Mouse (Mus musculus): Measurements from ENCODE around the gene Bckdha.

Bckdha gene

DNA sequence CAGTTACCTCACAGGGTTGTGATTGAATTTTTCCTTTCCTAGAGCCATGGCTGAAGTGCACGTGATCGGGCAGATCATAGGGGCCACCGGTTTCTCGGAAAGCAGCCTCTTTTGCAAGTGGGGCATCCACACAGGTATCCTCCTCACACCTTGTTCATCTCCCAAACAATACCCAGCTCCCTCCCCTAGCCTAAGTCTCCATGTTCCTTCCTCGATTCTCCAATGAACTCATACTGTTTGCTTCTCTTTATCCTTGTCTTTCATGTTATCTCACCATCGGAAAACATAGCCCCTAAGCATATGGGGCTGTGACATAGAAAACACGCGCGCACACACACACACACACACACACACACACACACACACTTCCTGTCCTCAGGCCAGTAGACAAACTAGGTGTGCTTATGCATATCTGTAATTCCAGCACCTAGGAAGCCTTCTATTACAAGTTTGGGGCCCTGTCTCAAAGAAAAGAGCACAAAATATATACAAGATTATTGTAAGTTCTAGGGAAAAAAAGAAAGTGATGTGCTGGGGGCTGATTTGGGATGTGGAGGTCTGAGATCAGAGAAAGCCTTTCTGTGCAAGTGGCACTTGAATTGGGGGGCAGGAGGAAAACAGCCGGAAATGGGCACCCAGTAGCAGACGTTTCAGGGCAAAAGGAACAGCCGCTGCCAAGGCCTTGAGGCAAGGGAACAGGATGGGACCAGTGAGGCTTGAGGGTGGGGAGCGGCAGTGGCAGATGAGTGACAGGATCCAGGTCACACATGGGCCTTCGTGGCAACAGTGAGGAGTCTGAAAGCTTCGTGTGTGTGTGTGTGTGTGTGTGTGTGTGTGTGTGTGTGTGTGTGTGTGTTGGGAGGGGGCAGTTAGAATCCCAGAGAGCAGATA lies 22.8 kb upstream of the Bckdha start:
- peak; percentile 39 for DNase-seq (ENCODE audit: low read depth, low spot score)

DNA sequence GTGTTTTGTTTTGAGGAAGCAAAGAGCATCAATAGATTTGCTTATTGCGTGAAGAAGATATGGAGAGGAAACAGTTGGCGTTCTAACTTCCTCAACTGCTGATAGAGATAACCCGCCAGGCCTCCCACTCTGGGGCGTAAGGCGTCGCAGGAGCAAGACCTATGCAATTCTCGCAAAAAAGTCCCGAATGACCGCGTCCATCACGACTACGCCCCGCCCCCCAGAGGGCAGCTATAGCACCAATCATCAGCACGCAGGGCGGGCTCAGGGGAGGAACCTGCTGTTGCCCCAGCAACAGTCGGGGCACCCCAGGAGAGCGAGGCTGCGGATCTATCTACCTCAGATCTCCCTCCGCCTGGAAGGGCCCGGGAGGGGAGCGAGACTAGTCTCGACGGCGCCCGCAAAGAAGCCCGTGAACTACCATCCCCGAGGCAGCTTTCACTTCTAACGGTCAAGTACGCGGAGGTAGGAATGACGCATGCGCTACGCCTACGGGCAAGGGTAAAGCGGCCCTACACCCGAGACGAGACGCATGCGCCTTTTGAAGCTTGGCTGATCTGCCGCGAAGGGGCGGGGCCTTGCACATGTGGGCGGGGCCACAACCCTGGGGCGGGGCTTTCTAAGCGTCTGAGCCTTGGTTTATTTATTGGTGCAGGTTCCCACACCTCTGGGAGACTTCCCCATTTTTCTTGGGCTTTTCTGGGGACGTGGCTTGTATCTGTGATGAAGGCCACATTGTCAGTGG lies 21.9 kb upstream of the Bckdha start, which contains the start of gene B9d2:
B9d2 (plus strand) TSS at position 267 of the 745 bp plus-strand sequence.
- peak; percentile 100 for DNase-seq (ENCODE audit: low read depth, low spot score)

DNA sequence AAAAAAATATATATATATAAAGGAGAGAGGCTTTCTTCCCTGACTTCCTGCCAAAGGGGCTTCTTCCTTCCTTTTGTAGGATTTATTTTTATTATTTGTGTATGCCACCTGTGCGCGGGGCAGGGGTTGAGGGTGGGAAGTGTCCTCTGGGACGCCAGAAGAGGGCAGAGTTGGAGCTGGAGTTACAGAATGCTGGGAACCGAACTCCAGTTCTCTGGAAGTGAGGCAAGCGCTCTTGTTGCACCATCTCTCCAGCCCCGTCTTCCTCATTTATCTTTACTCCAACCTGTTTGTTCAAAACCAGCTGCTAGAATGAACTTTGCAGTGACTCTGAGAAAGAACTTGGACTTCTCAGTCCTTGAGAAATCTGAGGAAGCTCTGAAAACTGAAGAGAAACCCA lies 21.2 kb upstream of the Bckdha start:
- no peak for DNase-seq (ENCODE audit: low read depth, low spot score)

DNA sequence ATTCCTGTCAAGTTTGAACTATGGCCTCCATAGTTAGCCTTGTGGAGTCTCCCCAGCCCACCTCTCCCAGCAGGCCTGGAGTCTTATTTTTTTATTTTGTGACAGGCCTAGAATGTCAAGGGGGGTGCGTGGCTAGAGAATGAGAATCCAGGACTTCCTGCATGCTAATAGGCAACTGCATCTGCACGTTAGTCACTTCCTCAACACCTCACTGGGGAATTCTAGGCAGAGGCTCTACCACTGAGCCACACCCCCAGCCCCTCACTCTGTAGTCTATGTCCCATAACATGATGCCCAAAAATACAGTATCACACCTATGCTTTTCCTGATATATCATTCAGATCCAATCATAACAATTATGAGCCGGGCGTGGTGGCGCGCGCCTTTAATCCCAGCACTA lies 18.2 kb upstream of the Bckdha start:
- DNase-seq (ENCODE audit: low read depth, low spot score), result no peak

DNA sequence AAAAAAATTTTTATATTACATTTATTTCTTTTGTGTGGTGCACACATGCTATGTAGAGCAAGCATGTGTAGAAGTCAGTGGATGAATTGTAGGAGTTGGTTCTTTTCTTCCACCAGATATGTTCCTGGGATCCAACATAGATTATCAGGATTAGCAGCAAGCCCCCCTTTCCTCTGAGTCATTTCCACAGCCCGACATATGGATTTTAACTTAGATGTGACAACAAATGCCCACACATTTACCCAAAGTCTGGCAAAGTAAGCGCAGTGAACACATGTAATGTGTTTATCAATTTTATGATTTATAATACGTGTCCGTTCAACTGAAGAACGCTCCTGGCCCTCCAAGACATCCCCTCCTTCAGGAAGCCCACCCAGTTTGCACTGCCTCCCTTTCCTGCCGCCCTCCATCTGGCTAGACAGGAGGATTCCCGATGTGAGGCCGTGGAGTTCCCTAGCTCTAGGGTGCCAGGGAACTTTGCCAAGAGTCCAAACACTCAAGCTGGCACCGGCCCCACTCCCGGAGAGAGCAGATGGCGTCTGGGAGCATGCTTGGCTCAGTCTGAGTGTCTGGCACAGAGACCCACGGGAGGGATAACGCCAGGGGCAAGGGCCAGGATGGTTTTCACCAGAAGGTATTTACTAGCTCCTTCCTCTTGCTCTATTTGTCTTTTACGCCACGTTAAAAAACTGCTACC lies 17.5 kb upstream of the Bckdha start:
- no peak for DNase-seq (ENCODE audit: low read depth, low spot score)

DNA sequence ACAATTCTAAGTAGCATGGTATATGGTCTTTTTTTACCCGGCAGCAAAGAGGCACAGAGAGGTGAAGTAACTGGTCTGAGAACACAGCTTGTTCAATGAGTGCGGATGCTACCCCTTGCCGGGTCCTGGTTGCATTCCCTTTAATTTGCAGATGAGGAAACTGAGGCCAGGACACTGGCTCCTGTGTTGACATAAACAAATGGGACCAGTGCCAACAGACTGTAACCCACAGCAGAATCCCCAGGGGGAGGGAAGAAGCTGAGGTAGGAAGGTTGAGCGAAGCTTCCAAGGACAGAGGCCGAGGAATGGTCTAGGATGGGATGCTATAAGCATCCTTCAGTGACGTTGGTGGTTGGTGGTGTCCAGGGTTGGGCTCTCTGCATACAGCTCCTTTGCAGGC lies 16.6 kb upstream of the Bckdha start:
- DNase-seq (ENCODE audit: low read depth, low spot score), result no peak

DNA sequence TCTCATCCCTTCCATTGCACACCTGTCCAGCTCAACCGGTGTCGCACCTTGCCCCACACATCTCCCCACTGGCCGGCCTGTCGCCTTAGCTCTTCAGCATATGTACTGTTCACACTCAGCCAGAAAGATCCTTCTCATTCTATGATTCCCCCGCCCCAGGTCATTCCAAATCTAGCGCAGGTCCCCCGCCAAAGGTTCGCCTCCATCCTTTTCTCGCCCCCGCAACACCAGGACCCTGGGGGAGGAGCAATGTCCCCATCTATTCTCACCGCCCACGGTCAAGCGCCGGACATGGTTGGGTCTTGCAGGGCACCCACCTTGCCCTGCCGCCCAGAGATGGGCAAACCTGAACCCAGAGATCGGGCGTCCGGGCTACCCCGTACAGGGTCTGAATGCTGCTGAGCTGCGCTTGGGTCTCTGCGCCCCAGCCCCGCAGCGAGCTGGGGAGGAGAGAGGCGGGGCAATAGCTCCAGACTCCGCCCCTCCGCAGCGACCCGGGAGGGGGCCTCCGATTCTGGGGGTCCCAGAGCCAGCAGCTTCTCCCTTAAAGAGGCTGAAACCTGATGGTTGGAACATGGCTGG lies 16.0 kb upstream of the Bckdha start, which contains the start of gene Tmem91:
Tmem91 (minus strand) TSS at position 448 of the 582 bp plus-strand sequence.
- DNase-seq (ENCODE audit: low read depth, low spot score), result no peak

DNA sequence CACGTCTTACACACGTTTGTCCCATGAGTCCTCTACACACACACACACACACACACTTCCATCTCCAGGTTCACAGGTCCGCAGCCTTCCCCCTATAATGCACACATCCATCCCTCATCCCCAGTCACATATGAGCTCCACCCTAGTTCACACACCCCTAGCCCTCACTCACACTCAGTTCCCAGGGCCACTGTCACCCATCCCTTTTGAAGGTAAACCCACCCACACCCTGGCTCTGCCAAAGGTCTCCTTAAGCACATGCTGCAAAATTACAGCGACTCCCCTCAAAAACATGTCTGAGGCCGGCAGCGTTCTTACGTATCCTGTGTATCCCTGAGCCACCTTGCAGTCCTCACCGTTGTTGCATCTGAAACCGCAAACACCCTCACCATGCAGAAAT lies 15.5 kb upstream of the Bckdha start:
- no peak for DNase-seq (ENCODE audit: low read depth, low spot score)

DNA sequence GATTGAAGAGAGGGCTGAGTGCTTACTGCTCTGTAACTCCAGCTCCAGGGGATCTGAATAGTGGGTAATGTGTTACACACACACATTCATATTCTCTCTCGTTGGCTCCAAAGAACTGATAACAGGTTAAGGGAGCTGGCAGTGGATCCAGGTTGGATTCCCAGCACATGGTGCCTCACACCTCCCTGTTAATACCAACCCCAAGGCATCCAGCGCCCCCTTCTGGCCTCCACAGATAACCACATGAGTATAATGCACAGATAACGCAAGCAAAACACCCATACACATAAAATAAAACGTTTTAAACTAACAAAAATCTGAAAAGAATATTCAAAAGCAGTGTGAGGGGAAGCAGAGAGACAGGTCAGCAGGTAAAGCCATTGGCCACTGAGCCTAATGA lies 13.7 kb upstream of the Bckdha start:
- peak; percentile 47 for DNase-seq (ENCODE audit: low read depth, low spot score)

DNA sequence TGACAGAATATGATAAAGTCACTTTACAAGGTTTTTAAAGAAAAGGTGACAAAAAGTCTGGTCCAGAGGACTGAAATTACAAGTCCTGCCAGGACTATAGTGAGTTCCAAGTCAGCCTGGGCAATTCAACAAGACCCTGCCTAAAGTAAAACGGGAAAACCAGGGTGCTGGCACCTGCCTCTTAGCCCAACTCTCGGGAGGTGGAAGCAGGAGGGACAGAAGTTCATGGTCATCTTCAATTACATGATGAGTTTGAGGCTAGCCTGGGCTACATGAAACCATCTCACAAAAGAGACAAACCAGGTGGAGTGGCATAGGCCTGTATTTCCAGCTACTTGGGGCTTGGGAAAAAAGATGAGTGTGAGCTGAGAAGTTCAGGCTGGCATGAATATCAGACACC lies 12.9 kb upstream of the Bckdha start:
- no peak for DNase-seq (ENCODE audit: low read depth, low spot score)

DNA sequence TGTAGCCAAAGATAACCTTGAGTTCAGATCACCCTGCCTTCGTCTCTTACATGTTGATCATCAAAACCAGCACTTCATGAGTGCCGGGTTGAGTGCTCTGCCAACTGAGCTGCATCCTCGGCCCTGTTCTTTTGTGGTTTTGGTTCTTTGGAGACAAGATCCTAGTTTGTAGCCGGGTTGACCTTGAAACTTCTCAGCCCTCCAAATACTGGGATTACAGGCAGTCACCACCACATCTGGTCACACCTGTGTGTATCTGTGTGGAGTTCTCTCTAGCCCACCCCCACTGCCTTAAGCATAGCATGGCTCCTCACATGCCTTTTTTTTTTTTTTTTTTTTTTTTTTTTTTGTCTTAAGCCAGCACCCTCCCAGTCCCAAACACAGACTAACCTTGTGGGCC lies 11.3 kb upstream of the Bckdha start:
- DNase-seq (ENCODE audit: low read depth, low spot score), result no peak

DNA sequence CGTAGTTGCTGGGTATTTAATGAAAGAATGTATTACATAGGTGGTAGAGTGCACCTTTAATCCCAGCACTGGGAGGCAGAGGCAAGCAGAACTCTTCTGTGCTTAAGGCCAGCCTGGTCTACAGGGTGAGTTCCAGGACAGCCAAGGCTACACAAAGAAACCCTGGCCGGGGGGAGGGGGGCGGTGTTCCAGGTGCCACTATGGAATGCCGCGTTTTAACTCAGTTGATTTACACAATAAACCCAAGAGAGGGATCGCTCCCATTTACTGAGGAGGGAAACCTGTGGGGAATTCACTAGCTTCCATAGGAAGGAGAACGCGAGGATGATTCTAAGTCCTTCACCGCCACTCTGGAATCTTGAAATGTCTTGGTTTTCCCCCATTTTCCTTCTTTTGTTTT lies 10.8 kb upstream of the Bckdha start:
- DNase-seq (ENCODE audit: low read depth, low spot score), result no peak

DNA sequence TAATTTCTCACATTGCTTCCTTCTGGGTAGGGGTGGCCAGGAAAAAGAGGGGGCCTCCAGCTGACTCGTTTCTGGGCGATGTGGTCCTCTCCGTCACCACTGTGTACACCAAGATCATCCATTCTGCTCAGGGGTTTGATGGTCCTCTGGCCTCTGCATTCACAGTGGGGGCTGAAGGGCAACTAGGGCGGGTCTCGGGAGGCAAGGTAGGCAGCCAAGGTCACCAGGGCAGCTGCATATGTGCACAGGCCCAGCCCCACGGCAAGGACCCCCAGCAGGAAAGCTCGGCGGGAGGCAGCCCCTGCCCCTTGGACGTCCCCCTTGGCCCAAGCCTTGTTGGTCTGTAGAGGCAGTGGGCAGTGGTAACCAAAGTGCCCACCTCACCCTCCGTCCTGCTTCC lies 10.4 kb upstream of the Bckdha start:
- no peak for DNase-seq (ENCODE audit: low read depth, low spot score)

DNA sequence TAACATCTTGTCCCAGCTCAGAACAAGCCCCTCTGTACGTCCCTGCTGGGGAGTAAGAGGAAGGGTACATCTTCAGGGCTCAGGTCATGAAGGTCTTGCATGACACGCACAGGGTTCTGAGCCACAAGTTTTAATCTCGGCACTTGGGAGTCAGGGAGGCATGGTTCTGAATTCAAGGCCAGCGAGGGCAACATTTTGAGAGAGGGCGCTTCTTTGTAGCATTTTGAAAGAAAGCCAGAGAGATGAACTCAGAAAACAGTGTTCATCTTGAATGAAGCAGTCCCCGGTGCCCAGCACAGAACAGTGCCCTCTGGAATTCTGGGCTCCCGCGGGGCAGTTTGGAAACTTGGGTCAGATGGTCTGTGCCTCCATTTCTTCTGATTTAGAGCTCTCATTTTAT lies 7.6 kb upstream of the Bckdha start:
- no peak for DNase-seq (ENCODE audit: low read depth, low spot score)

DNA sequence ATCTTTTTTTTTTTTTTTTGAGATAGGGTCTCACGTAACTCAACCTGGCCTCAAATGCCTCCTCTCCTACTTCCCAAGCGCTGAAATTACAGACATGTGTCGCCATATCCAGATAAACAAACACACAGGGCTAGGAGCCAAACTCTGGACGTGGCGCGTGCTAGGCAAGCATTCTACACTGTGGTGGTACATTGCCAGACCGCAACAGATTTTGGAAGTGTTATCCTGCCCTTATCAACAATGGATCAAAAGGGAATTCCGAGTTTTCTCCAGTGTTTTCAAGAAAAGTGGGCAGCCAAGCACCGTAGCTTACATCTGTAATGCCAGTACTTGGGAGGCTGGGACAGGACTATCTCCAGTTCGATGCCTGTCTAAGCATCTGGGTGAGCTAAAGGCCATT lies 996 bp downstream of the Bckdha start:
- DNase-seq (ENCODE audit: low read depth, low spot score), result no peak

DNA sequence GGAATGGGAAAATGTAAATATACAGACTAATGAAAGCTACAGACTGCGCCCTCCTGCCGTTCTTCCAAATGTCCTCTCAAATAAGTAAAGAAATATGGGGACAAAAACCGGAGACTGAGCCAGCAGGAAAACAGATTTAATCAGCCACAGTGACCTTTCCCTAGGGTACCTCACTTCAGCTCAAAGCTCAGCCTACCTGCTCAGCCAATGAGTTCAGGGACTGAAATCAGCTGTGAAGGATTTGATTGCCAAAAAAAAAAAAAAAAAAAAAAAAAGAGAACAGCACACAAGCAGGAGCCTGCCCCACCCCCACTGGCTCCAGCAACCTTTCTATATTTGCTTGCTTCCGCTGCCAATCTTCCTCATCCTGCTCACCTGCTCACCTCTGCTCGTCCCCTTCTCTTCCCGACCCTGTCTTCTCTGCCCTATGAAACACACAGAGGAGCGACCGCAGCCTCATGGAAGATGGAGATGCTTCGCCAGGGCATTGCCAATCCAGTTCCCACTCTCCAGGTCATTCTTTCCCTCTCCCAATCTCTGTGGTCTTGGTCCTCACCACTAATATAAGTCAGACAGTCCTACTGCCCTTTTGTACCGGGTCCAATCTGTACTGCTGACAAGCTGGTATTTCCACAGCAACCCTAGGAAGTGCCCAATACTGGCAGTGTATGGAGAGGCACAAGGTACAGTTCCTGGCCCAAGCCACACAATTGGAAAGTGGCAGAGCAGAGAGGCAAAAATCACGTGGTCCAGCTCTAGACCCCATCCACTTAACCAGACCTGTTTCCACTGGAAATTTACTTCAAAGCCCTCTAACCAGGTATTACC lies 3.0 kb downstream of the Bckdha start:
- DNase-seq (ENCODE audit: low read depth, low spot score), result no peak

DNA sequence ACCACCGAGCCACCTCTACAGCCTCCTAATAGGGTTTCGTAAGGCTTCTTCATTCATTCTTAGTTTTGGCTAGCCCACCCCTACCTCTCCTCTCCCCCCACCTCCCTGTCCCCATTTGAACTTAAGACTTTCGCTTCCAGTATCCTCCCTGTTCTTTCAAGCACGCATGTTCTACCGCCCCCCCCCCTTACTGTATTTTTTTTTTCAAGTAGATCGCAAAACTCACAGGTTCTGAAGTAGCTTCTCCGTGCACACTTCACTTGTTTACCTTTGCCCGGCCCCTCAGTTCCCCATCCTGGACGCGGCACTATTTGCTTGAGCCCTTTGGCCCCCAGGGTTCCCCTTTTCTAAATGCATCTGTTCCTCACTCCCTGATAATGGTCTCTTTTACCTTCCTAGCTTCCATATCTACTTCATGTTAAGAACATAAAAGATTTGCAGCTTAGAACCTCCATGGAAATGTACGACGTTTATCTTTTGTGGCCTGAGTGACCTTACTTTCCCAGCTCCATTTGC lies 6.5 kb downstream of the Bckdha start:
- peak; percentile 54 for DNase-seq (ENCODE audit: low read depth, low spot score)

DNA sequence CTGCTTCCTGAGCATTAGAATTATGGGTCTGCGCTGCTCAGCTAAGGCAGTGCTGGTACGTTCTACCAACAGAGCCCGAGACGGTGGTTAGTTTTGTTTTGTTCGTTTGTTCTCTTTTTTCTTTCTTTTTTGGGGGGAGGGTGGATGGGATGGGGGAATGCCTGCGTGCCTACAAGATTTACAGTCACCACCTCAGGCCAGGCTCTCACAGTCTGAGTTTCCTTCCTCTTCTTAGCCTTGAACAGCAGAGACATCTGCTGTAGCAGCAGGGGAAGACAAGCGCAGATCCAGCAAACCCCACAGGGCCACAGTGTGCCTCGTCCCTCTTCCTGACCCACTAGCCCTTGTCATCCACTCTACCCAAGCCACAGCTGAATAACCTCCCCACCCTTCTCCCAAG lies 7.5 kb downstream of the Bckdha start:
- peak; percentile 87 for DNase-seq (ENCODE audit: low read depth, low spot score)

DNA sequence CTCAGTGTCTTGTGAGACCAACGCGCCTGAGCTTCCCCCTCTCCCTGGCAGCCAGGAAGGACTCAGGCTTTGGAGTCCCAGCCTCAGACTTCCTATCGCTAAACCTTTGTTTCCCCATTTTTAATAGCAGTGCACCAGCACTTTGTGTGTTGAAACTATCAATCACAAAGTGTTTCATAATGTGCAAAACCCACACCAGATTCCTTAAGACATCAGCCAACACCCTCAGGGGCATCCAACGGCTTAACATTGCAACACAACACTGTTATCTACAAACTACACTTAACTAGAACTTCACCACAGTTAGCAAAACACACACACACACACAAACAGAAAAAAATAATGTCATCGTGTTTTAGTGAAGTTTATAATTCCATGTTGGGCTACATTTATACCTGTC lies 8.9 kb downstream of the Bckdha start:
- DNase-seq (ENCODE audit: low read depth, low spot score), result no peak

DNA sequence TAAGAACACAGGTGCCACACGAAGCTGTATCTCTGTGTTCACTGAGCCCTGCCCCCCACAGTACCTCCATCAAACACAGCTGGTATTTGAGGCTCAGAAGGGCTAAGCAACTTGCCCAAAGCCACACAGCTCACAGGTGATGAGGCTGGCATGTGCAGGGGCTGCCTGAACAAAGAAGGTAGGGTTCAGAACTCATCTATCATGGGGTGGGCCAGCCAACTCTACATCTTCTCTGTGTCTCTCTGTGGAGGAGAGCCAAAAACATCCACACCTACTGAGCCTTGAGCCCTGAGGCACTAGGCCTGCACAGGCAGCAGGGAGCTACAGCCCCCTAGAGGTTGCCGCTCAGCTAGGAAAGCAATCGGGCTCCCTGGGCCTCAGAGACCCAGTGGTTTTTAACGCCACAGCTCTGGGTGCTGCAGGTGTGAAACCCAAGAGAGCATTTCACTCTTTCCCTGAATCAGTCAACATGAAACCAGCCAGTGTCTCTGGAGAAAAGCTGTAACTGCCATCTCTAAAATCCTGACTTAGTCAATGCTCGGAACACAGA lies 11.1 kb downstream of the Bckdha start:
- DNase-seq (ENCODE audit: low read depth, low spot score), result peak; percentile 93
